Mouse (Mus musculus) myocyte (in vitro differentiated cells): ENCODE measurements at regions not wholly inside any gene's neighbourhood (a gene's known extent, or its start where the extent isn't known, plus 50 kb on each side); places are given as distances from the start of the nearest gene placed in this dataset.

Source experiments
- E2F4 ChIP-seq: IDR thresholded peaks from one replicate; pipeline ENCODE4 v1.6.1; 2011; ENCODE audit warnings: mild to moderate bottlenecking, control low read depth, moderate library complexity; ENCODE audit not compliant: insufficient read depth
- MAX ChIP-seq: IDR thresholded peaks from one replicate; pipeline ENCODE4 v1.6.1; 2011; ENCODE audit warnings: low read depth, mild to moderate bottlenecking, control low read depth
- MYOD1 ChIP-seq, 3 experiments: IDR thresholded peaks; one replicate each; pipeline ENCODE4 v1.6.1; 2011; ENCODE audit warnings: control low read depth in 2 of 3, low read depth in 2 of 3, mild to moderate bottlenecking in 2 of 3, moderate library complexity in 1 of 3; ENCODE audit not compliant: insufficient read length in 2 of 3, control insufficient read depth in 1 of 3
- MYOG ChIP-seq, 3 experiments: IDR thresholded peaks; one replicate each; pipeline ENCODE4 v1.6.1; 2011; ENCODE audit warnings: control low read depth in 2 of 3, low read depth in 2 of 3, mild to moderate bottlenecking in 2 of 3; ENCODE audit not compliant: insufficient read length in 2 of 3, control insufficient read depth in 1 of 3, insufficient read depth in 1 of 3
- POLR2A ChIP-seq: IDR thresholded peaks from one replicate; pipeline ENCODE4 v1.6.1; 2011; ENCODE audit warnings: low read depth, mild to moderate bottlenecking, control low read depth, moderate library complexity; ENCODE audit not compliant: insufficient read length
- POLR2AphosphoS2 ChIP-seq: IDR thresholded peaks from one replicate; pipeline ENCODE4 v1.6.1; 2011; ENCODE audit warnings: low read depth, control low read depth; ENCODE audit not compliant: insufficient read length
- SRF ChIP-seq: IDR thresholded peaks from one replicate; pipeline ENCODE4 v1.6.1; 2011; ENCODE audit warnings: low read depth; ENCODE audit not compliant: control insufficient read depth, insufficient read length
- TCF12 ChIP-seq: IDR thresholded peaks from one replicate; pipeline ENCODE4 v1.6.1; 2011; ENCODE audit warnings: mild to moderate bottlenecking, control low read depth; ENCODE audit not compliant: poor library complexity, insufficient read depth, severe bottlenecking
- TCF3 ChIP-seq: IDR thresholded peaks from one replicate; pipeline ENCODE4 v1.6.1; 2011; ENCODE audit warnings: low read depth, control low read depth; ENCODE audit not compliant: insufficient read length
- USF1 ChIP-seq: IDR thresholded peaks from one replicate; pipeline ENCODE4 v1.6.1; 2011; ENCODE audit warnings: low read depth, mild to moderate bottlenecking, control low read depth, moderate library complexity

DNA sequence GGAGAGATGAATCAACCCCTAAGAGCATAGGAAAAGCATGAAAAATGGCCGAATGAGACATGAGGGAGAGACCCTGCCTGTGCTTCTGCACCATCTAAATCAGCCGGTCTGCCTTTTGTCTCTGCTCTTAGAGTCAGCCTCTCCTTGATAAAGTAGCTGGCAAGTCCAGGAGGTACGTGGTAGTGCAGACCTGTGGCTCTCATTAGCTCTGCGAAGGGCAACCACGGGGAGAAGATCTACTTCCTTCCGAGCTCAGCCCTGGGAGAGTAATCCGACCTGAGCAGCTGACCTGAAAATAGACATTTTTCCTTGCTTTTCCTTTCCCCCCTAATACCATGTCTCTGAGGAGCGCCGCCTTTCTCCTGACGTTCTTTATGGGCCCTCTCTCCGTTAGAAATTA is 971.8 kb downstream of the Robo1 start:
- TF ChIP-seq POLR2A (no peak), MAX (no peak), POLR2AphosphoS2 (no peak), E2F4 (no peak), SRF (no peak), MYOG (IDR thresholded peaks at IDR 0.05; ENCODE audit: control insufficient read depth in 1 of 3, insufficient read depth in 1 of 3, insufficient read length in 2 of 3, low read depth in 2 of 3) (no peak), TCF3 (no peak), MYOD1 (IDR thresholded peaks at IDR 0.05; ENCODE audit: control insufficient read depth in 1 of 3, insufficient read length in 2 of 3, low read depth in 2 of 3) (no peak), TCF12 (no peak), USF1 (no peak)
